Mouse (Mus musculus) liver, embryonic 14.5 days (tissue): Measurements from ENCODE around the gene Nckap1l.

ENCODE experiments used
- CTCF ChIP-seq: IDR thresholded peaks from 2 replicates; pipeline ENCODE4 v1.5.1; 2016; ENCODE audit warnings: antibody characterized with exemption, low read depth, control low read depth
- EP300 ChIP-seq: IDR thresholded peaks from 2 replicates; pipeline ENCODE4 v1.6.1; 2016; ENCODE audit warnings: antibody characterized with exemption, low read depth

- TF ChIP-seq CTCF (no peak), EP300 (no peak)
Observed at GRCm38 (mm10) chr15:103500723-103501122, 47.1 kb downstream of the Nckap1l start.
